Mouse (Mus musculus) heart, postnatal 0 days (tissue): Measurements from ENCODE around the gene Olfr1177-ps.

Source experiments
- CTCF ChIP-seq: IDR thresholded peaks from 2 replicates; pipeline ENCODE4 v1.5.1; 2016; ENCODE audit warnings: antibody characterized with exemption, control low read depth, low read depth
- EP300 ChIP-seq: IDR thresholded peaks from 2 replicates; pipeline ENCODE4 v1.6.1; 2016; ENCODE audit warnings: antibody characterized with exemption, low read depth

GRCm38 (mm10) chr2:88386762-88387161 lies 40.5 kb upstream of the Olfr1177-ps start, which contains the start of gene Olfr1178:
- no peak for TF ChIP-seq CTCF
- TF ChIP-seq EP300 = no peak
